Mouse (Mus musculus) intestine, embryonic 14.5 days (tissue): ENCODE measurements around the gene Defb35. TPM values are rescaled to one million over a fixed set of nuclear protein-coding genes. Genes with fewer than 3 reads are reported as not detected.

Experiments
- polyA plus RNA-seq: library from polyadenylated mRNA; unstranded; fragments of >200 nt; fragmentation: Nextera tagmentation; extraction: Ambion mirVana; gene quantifications from 2 replicates; pipeline ENCODE4 v1.2.1, GENCODE M21; 2014

The Defb35 gene
- polyA plus RNA-seq, 1 experiment from 2014 or later = not detected

Other genes starting within 250 kb of the Defb35 start
- not detected in 2 replicates for gene AY761184, start 234.7 kb upstream of the Defb35 start, polyA plus RNA-seq
- gene Defa24, start 203.9 kb upstream of the Defb35 start, polyA plus RNA-seq = 17.4 and 19.0 TPM in 2 replicates
- gene Defb50, start 114.8 kb upstream of the Defb35 start, polyA plus RNA-seq = not detected in 2 replicates
- not detected in 2 replicates for gene Defb2, start 98.4 kb upstream of the Defb35 start, polyA plus RNA-seq
- gene Defb10, start 79.5 kb upstream of the Defb35 start, polyA plus RNA-seq = not detected in 2 replicates
- not detected in 2 replicates for gene Defb9, start 52.9 kb upstream of the Defb35 start, polyA plus RNA-seq
- not detected in 2 replicates for gene Defb11, start 31.9 kb upstream of the Defb35 start, polyA plus RNA-seq
- gene Defb15, start 5.6 kb upstream of the Defb35 start, polyA plus RNA-seq = not detected in 2 replicates
- not detected in 2 replicates for gene Defb13, start 8.4 kb downstream of the Defb35 start, polyA plus RNA-seq
- not detected in 2 replicates for gene Fam90a1a, start 20.4 kb downstream of the Defb35 start, polyA plus RNA-seq
- gene Ccdc70, start 31.4 kb downstream of the Defb35 start, polyA plus RNA-seq = not detected in 2 replicates
- gene Atp7b, start 122.0 kb downstream of the Defb35 start, polyA plus RNA-seq = 3.9 and 4.1 TPM in 2 replicates
- gene Alg11, start 122.4 kb downstream of the Defb35 start, polyA plus RNA-seq = 30.2 and 30.6 TPM in 2 replicates
- 0.12 and 0.24 TPM in 2 replicates for gene Nek5, start 186.7 kb downstream of the Defb35 start, polyA plus RNA-seq
- gene Nek3, start 228.1 kb downstream of the Defb35 start, polyA plus RNA-seq = 4.4 and 5.6 TPM in 2 replicates
- 50.9 and 54.9 TPM in 2 replicates for gene Ckap2, start 247.5 kb downstream of the Defb35 start, polyA plus RNA-seq